Mouse (Mus musculus) urinary bladder, adult 2 months (tissue): Measurements from ENCODE around the gene Luc7l2. TPM values are rescaled to one million over a fixed set of nuclear protein-coding genes. Genes with fewer than 3 reads are reported as not detected.

Experiments
- DNase-seq: peaks from one replicate; pipeline ENCODE4 v3.0.0; 2022; ENCODE audit warnings: low spot score
- polyA plus RNA-seq: library from polyadenylated mRNA; depleted of rRNA; stranded (reverse); fragments of >200 nt; gene quantifications from 2 replicates; pipeline ENCODE4 v1.2.3, GENCODE M21; 2012; rRNA removed

The Luc7l2 gene
- polyA plus RNA-seq, 1 experiment: 160 TPM

DNA sequence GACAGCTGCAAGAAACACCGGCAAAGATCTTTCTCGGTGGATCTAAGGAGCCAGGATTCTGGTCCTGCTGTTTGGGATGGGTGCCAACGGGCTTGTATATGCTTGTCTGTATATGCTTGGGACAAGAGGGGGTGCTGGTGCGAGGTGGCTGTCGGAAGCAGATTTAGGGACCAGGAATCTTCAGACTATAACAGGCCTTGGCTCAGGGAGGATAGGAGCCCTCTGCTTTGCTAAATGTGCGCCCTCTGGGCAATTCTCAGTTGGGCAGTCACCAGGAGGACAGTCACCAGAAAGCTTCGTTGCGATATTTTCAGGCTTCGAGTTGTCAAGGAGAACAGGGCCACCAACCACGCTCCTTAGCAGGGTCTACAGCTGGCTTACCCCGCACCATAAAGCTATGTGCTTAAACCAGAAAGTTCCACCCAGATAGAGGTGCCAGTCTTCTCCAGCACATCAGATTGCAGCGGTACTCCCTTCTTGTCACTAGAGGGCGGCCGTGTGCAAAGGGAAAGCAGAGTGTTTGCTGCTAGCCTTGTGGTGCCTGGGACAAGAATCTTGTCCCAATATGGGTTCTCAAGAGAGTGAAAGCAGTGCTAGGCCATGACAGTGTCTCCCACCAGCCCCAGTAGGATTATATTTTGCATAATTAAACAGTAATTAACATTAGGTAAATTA lies 99.3 kb downstream of the Luc7l2 start:
- DNase-seq: no peak

Other genes starting within 250 kb of the Luc7l2 start
- 24.6 and 31.6 TPM in 2 replicates for gene Zc3hav1, start 196.7 kb upstream of the Luc7l2 start, polyA plus RNA-seq
- gene Ttc26, start 169.9 kb upstream of the Luc7l2 start, polyA plus RNA-seq: 3.6 and 3.9 TPM in 2 replicates
- gene Ubn2, start 117.4 kb upstream of the Luc7l2 start, polyA plus RNA-seq: 15.2 and 15.5 TPM in 2 replicates
- 103 and 104 TPM in 2 replicates for gene Fmc1, start 17.8 kb upstream of the Luc7l2 start, polyA plus RNA-seq
- 5.1 and 5.5 TPM in 2 replicates for gene Klrg2, start 85.9 kb downstream of the Luc7l2 start, polyA plus RNA-seq
- 0.46 and 0.47 TPM in 2 replicates for gene Clec2l, start 111.7 kb downstream of the Luc7l2 start, polyA plus RNA-seq